Mouse (Mus musculus) heart, embryonic 11.5 days (tissue): ENCODE measurements around the gene Cmtm8. TPM values are rescaled to one million over a fixed set of nuclear protein-coding genes. Genes with fewer than 3 reads are reported as not detected.

Experiments used
- ATAC-seq: fragments of 200-750 bp; cut with Nextera tagmentation; replicated peaks from 2 replicates; pipeline ENCODE4 v1.8.0; 2017; ENCODE audit warnings: moderate library complexity; ENCODE audit not compliant: insufficient number of reproducible peaks, low FRiP score, low TSS enrichment
- H3K27ac ChIP-seq: fragments of 300-500 bp; sonication (generic); 2 replicates; pipeline ENCODE4 v1.5.1; 2014; ENCODE audit warnings: mild to moderate bottlenecking, low read depth, low read length
- H3K27me3 ChIP-seq: fragments of 300-500 bp; sonication (generic); 2 replicates; pipeline ENCODE4 v1.6.1; 2014; ENCODE audit warnings: mild to moderate bottlenecking, low read length, mixed read lengths; ENCODE audit not compliant: control insufficient read depth, insufficient read depth
- H3K36me3 ChIP-seq: fragments of 300-500 bp; sonication (generic); 2 replicates; pipeline ENCODE4 v1.6.1; 2014; ENCODE audit warnings: mild to moderate bottlenecking, low read length, moderate library complexity, mixed read lengths; ENCODE audit not compliant: control insufficient read depth, insufficient read depth
- H3K4me1 ChIP-seq: fragments of 300-500 bp; sonication (generic); 2 replicates; pipeline ENCODE4 v1.6.1; 2014; ENCODE audit warnings: low read length; ENCODE audit not compliant: control insufficient read depth, insufficient read depth
- H3K4me2 ChIP-seq: fragments of 300-500 bp; sonication (generic); 2 replicates; pipeline ENCODE4 v1.6.1; 2014; ENCODE audit warnings: mild to moderate bottlenecking, moderate library complexity
- H3K4me3 ChIP-seq: fragments of 300-500 bp; sonication (generic); 2 replicates; pipeline ENCODE4 v1.5.1; 2014; ENCODE audit warnings: low read depth, low read length
- H3K9ac ChIP-seq: fragments of 300-500 bp; sonication (generic); 2 replicates; pipeline ENCODE4 v1.6.1; 2014; ENCODE audit warnings: mild to moderate bottlenecking, low read depth, low read length, moderate library complexity
- H3K9me3 ChIP-seq: fragments of 300-500 bp; sonication (generic); replicated peaks from 2 replicates; pipeline ENCODE4 v1.6.1; 2016; ENCODE audit warnings: low read length; ENCODE audit not compliant: control insufficient read depth
- WGBS: fragments of 180-500 bp; shearing (Covaris S2); extraction: QIAGEN DNeasy Blood & Tissue Kit; methylation state at CpG from one replicate; pipeline ENCODE4 v1.1.7; 2014; ENCODE audit not compliant: insufficient replicate concordance; 5-methylcytosine and 5-hydroxymethylcytosine counted together
- polyA plus RNA-seq: library from polyadenylated mRNA; unstranded; fragments of >200 nt; fragmentation: Nextera tagmentation; extraction: Ambion mirVana; gene quantifications from 2 replicates; pipeline ENCODE4 v1.2.1, GENCODE M21; 2014

Cmtm8 gene
- polyA plus RNA-seq, 1 experiment from 2014 or later: 16.2 TPM

DNA sequence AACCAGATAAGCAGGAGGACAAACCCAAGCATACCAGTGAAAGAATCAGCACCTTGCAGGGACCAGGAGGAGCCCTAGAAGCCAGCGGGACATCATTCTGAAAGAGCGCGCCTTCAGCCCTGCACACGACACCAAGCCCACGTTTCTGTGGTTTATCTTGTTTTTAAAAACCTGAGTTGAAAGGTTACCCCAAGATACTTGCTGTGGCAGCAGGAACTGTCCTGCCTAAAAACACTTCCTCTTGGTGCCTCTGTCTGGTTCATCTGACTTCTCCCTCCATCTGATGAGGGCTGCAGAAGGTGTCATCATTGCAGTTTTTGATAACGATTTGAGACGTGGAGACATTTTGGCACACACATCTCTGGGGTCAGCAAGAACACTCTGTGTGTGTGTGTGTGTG, 56.2 kb downstream of the Cmtm8 start:
- H3K27ac ChIP-seq: no peak overlapping the region
- H3K4me2 ChIP-seq: no peak overlapping the region
- 87% methylated on average over 7 of the region's 7 CpGs for WGBS
- no peak for ATAC-seq
- peaks cover 8% of the 10 kb centered on the region for H3K4me1 ChIP-seq
- H3K4me3 ChIP-seq: no peak overlapping the region
- H3K27me3 ChIP-seq: no peaks in the 10 kb centered on the region
- H3K36me3 ChIP-seq: no peaks in the 10 kb centered on the region
- no peaks in the 10 kb centered on the region for H3K9me3 ChIP-seq
- no peak overlapping the region for H3K9ac ChIP-seq

DNA sequence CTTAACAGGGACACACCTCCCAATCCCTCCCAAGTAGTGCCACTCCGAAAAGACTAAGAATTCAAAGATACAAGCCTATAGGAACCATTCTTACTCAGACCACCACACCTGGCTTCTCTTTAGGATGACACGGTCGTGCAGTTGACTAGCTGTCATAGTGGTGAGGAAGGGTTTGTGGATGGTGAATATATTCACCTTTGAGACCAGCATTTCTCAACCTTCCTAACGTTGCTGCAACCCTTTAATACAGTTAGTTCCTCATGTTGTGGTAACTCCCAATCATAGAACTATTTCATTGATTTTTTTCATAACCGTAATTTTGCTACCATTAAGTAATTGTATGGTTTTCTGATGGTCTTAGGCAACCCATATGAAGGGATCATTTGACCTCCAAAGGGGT, 56.8 kb downstream of the Cmtm8 start:
- WGBS: 92% methylated on average over 5 of the region's 5 CpGs

GRCm38 (mm10) chr9:114785432-114786125, 58.4 kb downstream of the Cmtm8 start:
- no peak overlapping the region for H3K27ac ChIP-seq
- 7% methylated on average over 16 of the region's 16 CpGs for WGBS

More for the DNA sequence above, 56.8 kb downstream of the Cmtm8 start:
- no peak overlapping the region for H3K9ac ChIP-seq
- ATAC-seq: no peak
- H3K4me2 ChIP-seq: no peak overlapping the region
- no peaks in the 10 kb centered on the region for H3K27me3 ChIP-seq
- no peak overlapping the region for H3K4me3 ChIP-seq
- H3K27ac ChIP-seq: no peak overlapping the region
- no peaks in the 10 kb centered on the region for H3K9me3 ChIP-seq
- no peaks in the 10 kb centered on the region for H3K36me3 ChIP-seq
- H3K4me1 ChIP-seq: peaks cover 8% of the 10 kb centered on the region

GRCm38 (mm10) chr9:114781526-114782212, 62.3 kb downstream of the Cmtm8 start, which contains the start of gene Cmtm7:
Gene Cmtm7 (minus strand): TSS chr9:114781856.
- H3K36me3 ChIP-seq: no peaks in the 10 kb centered on the region
- H3K9me3 ChIP-seq: no peaks in the 10 kb centered on the region
- peak within 1 kb of the TSS; percentile 77 for H3K4me3 ChIP-seq
- peak within 1 kb of the TSS; percentile 94 for H3K9ac ChIP-seq
- H3K27ac ChIP-seq: peak within 1 kb of the TSS; percentile 89
- H3K4me1 ChIP-seq: peaks cover 18% of the 10 kb centered on the region
- ATAC-seq: peak; percentile 83
- peak within 1 kb of the TSS; percentile 77 for H3K4me2 ChIP-seq
- H3K27me3 ChIP-seq: no peaks in the 10 kb centered on the region
- 1% methylated on average over 54 of the region's 54 CpGs for WGBS

More at GRCm38 (mm10) chr9:114785432-114786125, 58.4 kb downstream of the Cmtm8 start:
- Histone ChIP-seq H3K4me3 (no peak overlapping the region), H3K36me3 (no peaks in the 10 kb centered on the region), H3K4me2 (peak overlapping the region; percentile 36), H3K9ac (no peak overlapping the region), H3K27me3 (no peaks in the 10 kb centered on the region), H3K4me1 (peaks cover 9% of the 10 kb centered on the region), H3K9me3 (no peaks in the 10 kb centered on the region)
- ATAC-seq: no peak

- under 1% methylated on average over 38 of the region's 38 CpGs for WGBS
- Histone ChIP-seq H3K27ac (peak overlapping the region; percentile 89), H3K9me3 (no peaks in the 10 kb centered on the region), H3K27me3 (no peaks in the 10 kb centered on the region), H3K36me3 (no peaks in the 10 kb centered on the region), H3K4me1 (peaks cover 17% of the 10 kb centered on the region), H3K4me2 (peak overlapping the region; percentile 77), H3K4me3 (peak overlapping the region; percentile 77), H3K9ac (peak overlapping the region; percentile 94)
- peak; percentile 29 for ATAC-seq
Measured at GRCm38 (mm10) chr9:114780746-114781525, 63.0 kb downstream of the Cmtm8 start.

DNA sequence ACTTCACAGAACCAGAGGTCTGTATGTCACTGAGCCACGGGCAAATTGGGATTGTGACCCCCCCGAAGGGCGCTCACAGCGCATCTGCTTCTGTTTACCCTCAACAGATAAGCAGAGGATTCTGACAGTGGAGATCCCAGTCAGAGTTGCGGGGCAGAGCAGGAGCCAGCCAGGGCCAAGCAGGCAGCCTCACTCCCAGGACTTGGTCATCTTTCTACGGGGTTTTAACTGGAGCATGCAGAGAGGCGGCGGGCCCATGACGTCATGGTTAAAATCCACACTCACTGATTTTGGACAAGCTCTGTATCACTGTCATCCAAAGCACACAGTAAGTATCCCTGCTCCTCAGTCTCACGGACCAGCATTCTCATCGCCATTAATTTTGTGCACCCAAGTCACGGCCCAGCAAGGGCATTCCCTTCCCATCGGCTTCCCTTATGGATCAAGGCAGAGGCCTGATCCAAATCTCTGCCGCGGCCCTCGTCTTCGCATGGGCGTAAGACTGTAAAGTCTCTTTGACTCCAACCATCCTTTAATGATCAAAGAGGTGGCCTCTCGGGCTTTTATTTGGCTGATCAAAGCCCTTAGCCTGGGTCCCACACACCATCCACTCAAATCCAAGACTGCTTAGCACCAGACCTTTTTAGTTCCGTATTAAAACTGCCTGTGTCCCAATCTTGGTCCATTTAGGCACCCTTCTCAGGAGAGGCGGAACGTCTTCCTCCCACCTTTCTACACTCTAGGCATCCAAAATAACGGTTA, 63.8 kb downstream of the Cmtm8 start:
- Histone ChIP-seq H3K9me3 (no peaks in the 10 kb centered on the region), H3K36me3 (no peaks in the 10 kb centered on the region), H3K4me2 (peak overlapping the region; percentile 77), H3K27me3 (no peaks in the 10 kb centered on the region), H3K27ac (peak overlapping the region; percentile 89; the same call in 1 of the 2 replicates), H3K4me1 (peaks cover 13% of the 10 kb centered on the region), H3K9ac (peak overlapping the region; percentile 94), H3K4me3 (peak overlapping the region; percentile 77)
- no peak for ATAC-seq
- WGBS: 12% methylated on average over 23 of the region's 23 CpGs

GRCm38 (mm10) chr9:114778877-114779276, 65.1 kb downstream of the Cmtm8 start:
- ATAC-seq: no peak
- no peak overlapping the region for H3K27ac ChIP-seq

DNA sequence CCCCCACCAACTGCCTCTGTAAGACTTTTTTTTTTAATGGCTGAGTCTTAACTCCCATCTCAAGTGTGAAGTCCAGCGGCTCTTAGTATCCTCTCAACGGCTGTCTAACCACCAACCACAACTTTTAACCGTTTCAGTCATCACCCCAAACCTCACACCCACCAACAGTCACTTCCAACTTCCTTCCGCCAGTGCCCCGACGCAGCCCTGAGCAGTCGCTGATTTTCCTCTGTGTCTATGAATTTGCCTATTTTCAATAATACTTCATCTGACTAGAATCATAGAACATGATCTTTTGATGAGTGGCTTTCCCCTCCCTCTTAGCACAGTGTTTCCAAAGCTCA, 65.9 kb downstream of the Cmtm8 start:
- H3K4me3 ChIP-seq: no peak overlapping the region
- WGBS: 72% methylated on average over 7 of the region's 7 CpGs
- H3K9ac ChIP-seq: no peak overlapping the region
- no peaks in the 10 kb centered on the region for H3K9me3 ChIP-seq
- no peaks in the 10 kb centered on the region for H3K27me3 ChIP-seq
- no peak for ATAC-seq
- no peak overlapping the region for H3K4me2 ChIP-seq
- no peak overlapping the region for H3K27ac ChIP-seq
- H3K36me3 ChIP-seq: no peaks in the 10 kb centered on the region
- peaks cover 18% of the 10 kb centered on the region for H3K4me1 ChIP-seq

More at GRCm38 (mm10) chr9:114778877-114779276, 65.1 kb downstream of the Cmtm8 start:
- Histone ChIP-seq H3K4me3 (no peak overlapping the region), H3K4me2 (no peak overlapping the region), H3K36me3 (no peaks in the 10 kb centered on the region), H3K27me3 (no peaks in the 10 kb centered on the region), H3K9me3 (no peaks in the 10 kb centered on the region), H3K4me1 (peaks cover 18% of the 10 kb centered on the region), H3K9ac (no peak overlapping the region)
- WGBS: 85% methylated on average over 7 of the region's 7 CpGs
